Mouse (Mus musculus) hindbrain, embryonic 14.5 days (tissue): ENCODE data around the gene Psd. TPM values are rescaled to one million over a fixed set of nuclear protein-coding genes. Genes with fewer than 3 reads are reported as not detected.

Experiments
- ATAC-seq: fragments of 200-750 bp; cut with Nextera tagmentation; 2 replicates; pipeline ENCODE4 v1.8.0; 2017; ENCODE audit warnings: moderate number of reproducible peaks, mild to moderate bottlenecking, moderate TSS enrichment, moderate library complexity; ENCODE audit not compliant: low FRiP score
- DNase-seq: peaks from one replicate; pipeline ENCODE4 v3.0.0-alpha.2; 2015; ENCODE audit warnings: low spot score
- H3K27ac ChIP-seq: fragments of 300-500 bp; sonication (generic); 2 replicates; pipeline ENCODE4 v1.5.1; 2014; ENCODE audit warnings: mild to moderate bottlenecking, moderate library complexity
- H3K27me3 ChIP-seq: fragments of 300-500 bp; sonication (generic); 2 replicates; pipeline ENCODE4 v1.6.1; 2014; ENCODE audit warnings: mild to moderate bottlenecking, low read length, mixed read lengths; ENCODE audit not compliant: control insufficient read depth, insufficient read depth
- H3K36me3 ChIP-seq: fragments of 300-500 bp; sonication (generic); replicated peaks from 2 replicates; pipeline ENCODE4 v1.6.1; 2014; ENCODE audit not compliant: control insufficient read depth, insufficient read depth
- H3K4me1 ChIP-seq: fragments of 300-500 bp; sonication (generic); replicated peaks from 2 replicates; pipeline ENCODE4 v1.6.1; 2014; ENCODE audit warnings: antibody characterized with exemption, low read length, mixed read lengths; ENCODE audit not compliant: control insufficient read depth, insufficient read depth
- H3K4me2 ChIP-seq: fragments of 300-500 bp; sonication (generic); replicated peaks from 2 replicates; pipeline ENCODE4 v1.6.1; 2014; ENCODE audit warnings: mild to moderate bottlenecking, moderate library complexity
- H3K4me3 ChIP-seq: fragments of 300-500 bp; sonication (generic); replicated peaks from 2 replicates; pipeline ENCODE4 v1.5.1; 2014; ENCODE audit warnings: mild to moderate bottlenecking, low read length
- H3K9ac ChIP-seq: fragments of 300-500 bp; sonication (generic); 2 replicates; pipeline ENCODE4 v1.6.1; 2014
- H3K9me3 ChIP-seq: fragments of 300-500 bp; sonication (generic); 2 replicates; pipeline ENCODE4 v1.6.1; 2016; ENCODE audit warnings: low read length; ENCODE audit not compliant: control insufficient read depth
- WGBS: fragments of 180-500 bp; shearing (Covaris S2); extraction: QIAGEN DNeasy Blood & Tissue Kit; methylation state at CpG from one replicate; pipeline ENCODE4 v1.1.7; 2014; 5-methylcytosine and 5-hydroxymethylcytosine counted together
- polyA plus RNA-seq: library from polyadenylated mRNA; unstranded; fragments of >200 nt; fragmentation: Nextera tagmentation; extraction: Ambion mirVana; gene quantifications from 2 replicates; pipeline ENCODE4 v1.2.1, GENCODE M21; 2014

The Psd gene
- 131 and 152 TPM in 2 replicates for polyA plus RNA-seq

DNA sequence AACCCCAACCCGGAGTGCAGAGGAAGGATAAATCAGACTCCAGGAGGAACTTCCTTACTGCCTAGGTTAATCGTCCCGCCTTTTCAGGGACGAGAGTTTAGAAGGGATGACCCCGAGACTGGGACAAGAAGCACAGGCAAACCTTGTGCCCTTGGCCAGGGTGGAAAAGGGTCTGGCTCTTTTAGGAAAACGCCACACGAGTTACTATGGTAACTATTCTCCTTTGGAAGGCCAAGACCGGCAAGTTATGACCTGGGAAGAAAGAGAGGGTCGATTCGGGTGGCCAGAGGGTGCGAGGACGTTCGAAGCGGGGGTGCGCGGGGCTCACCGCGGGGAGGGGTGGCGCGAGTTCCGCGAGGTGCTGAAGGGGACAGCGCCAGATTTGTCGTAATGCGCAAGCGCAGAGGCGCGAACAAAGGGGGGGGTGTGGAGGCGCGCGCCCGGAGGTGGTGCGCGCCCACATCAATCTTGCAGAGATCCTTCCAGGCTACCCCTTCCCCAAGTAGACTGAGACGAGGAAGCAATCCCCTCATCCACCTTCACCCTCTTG lies at the start of gene Psd:
Gene Psd (minus strand): TSS at position 401 of the 550 bp plus-strand sequence.
- no peaks in the 10 kb centered on the region for H3K9me3 ChIP-seq
- WGBS, result under 1% methylated on average over 35 of the region's 35 CpGs
- H3K27ac ChIP-seq, result peak within 1 kb of the TSS; percentile 97
- peak within 1 kb of the TSS; percentile 65 for H3K4me3 ChIP-seq
- peaks cover 60% of the 10 kb centered on the region for H3K4me1 ChIP-seq
- peaks cover 10% of the 10 kb centered on the region for H3K27me3 ChIP-seq
- peak within 1 kb of the TSS; percentile 74 for H3K9ac ChIP-seq
- H3K4me2 ChIP-seq, result peak within 1 kb of the TSS; percentile 100
- peak; percentile 81 for DNase-seq
- no peak for ATAC-seq
- peaks cover 22% of the 10 kb centered on the region for H3K36me3 ChIP-seq

DNA sequence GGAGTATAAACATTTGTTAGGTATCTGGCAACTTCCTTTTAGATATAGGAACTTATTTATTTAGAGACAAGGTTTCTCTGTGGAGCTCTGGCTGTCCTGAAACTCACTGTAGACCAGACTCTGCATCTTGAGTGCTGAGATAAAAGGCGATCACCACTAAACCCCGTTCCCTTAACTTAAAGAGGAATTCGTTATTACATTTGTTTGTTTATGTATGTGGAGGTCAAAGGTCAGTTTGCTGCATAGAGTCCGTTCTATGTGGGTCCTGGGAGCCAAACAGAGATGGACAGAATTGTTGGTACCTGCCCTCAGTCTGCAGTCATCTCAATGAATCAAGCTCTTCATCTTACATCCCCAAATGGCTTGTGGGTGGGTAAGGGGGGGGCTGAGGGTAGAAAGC lies 48.9 kb upstream of the Psd start:
- Histone ChIP-seq H3K4me3 (no peak overlapping the region), H3K27ac (no peak overlapping the region), H3K4me1 (no peaks in the 10 kb centered on the region), H3K9ac (no peak overlapping the region), H3K36me3 (peaks cover 52% of the 10 kb centered on the region), H3K4me2 (no peak overlapping the region), H3K27me3 (no peaks in the 10 kb centered on the region), H3K9me3 (no peaks in the 10 kb centered on the region)
- WGBS, result 66% methylated on average over 4 of the region's 4 CpGs
- ATAC-seq (no peak), DNase-seq (no peak)

- 53% methylated on average over 5 of the region's 5 CpGs for WGBS
- Histone ChIP-seq H3K9ac (no peak overlapping the region), H3K27ac (no peak overlapping the region), H3K36me3 (peaks cover 48% of the 10 kb centered on the region), H3K27me3 (no peaks in the 10 kb centered on the region), H3K4me3 (no peak overlapping the region), H3K4me1 (no peaks in the 10 kb centered on the region), H3K9me3 (no peaks in the 10 kb centered on the region), H3K4me2 (no peak overlapping the region)
- no peak for ATAC-seq
- peak; percentile 58 for DNase-seq
Measured at GRCm38 (mm10) chr19:46375489-46375888, 48.5 kb upstream of the Psd start.

DNA sequence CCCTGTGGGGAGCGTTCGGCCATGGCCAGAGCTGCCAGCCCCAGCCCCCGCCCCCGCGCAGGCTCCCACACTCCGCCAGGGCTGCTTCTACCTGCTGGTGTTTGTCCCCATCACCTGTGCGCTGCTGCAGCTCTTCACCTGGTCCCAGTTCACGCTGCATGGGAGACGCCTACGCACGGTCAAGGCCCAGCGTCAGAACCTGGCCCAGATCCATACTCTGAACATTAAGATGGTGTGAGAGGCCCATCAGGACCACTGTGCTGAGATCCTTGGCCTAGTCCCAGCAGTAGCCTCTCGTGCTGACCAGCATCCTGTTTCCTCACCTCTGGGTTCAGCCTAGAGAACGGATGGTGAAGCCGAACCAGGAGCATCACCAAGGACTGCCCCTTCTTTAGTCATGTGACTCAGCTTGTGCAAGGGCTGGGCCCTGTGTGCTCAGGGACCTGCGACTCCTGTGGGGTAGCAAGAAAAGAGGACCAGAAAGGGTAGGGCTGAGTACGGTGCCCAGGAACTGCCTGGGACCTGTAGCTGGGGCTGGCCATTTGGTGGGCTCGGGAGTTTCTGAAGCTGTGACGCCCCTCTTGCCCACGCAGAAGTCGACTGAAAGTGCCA lies 47.6 kb upstream of the Psd start:
- no peaks in the 10 kb centered on the region for H3K9me3 ChIP-seq
- no peak overlapping the region for H3K4me3 ChIP-seq
- peaks cover 39% of the 10 kb centered on the region for H3K36me3 ChIP-seq
- ATAC-seq, result no peak
- H3K4me1 ChIP-seq, result no peaks in the 10 kb centered on the region
- no peak overlapping the region for H3K9ac ChIP-seq
- no peaks in the 10 kb centered on the region for H3K27me3 ChIP-seq
- H3K4me2 ChIP-seq, result no peak overlapping the region
- 43% methylated on average over 21 of the region's 21 CpGs for whole genome bisulfite sequencing
- H3K27ac ChIP-seq, result no peak overlapping the region; the same call in 1 of the 2 replicates
- no peak for DNase-seq

GRCm38 (mm10) chr19:46369204-46369603 lies 42.2 kb upstream of the Psd start:
- H3K27ac ChIP-seq, result no peak overlapping the region
- no peaks in the 10 kb centered on the region for H3K36me3 ChIP-seq
- H3K9ac ChIP-seq, result no peak overlapping the region
- H3K4me2 ChIP-seq, result no peak overlapping the region
- no peaks in the 10 kb centered on the region for H3K27me3 ChIP-seq
- H3K4me1 ChIP-seq, result no peaks in the 10 kb centered on the region
- ATAC-seq, result no peak
- H3K4me3 ChIP-seq, result no peak overlapping the region
- H3K9me3 ChIP-seq, result no peaks in the 10 kb centered on the region
- WGBS, result 35% methylated on average over 4 of the region's 4 CpGs
- DNase-seq, result peak; percentile 54

DNA sequence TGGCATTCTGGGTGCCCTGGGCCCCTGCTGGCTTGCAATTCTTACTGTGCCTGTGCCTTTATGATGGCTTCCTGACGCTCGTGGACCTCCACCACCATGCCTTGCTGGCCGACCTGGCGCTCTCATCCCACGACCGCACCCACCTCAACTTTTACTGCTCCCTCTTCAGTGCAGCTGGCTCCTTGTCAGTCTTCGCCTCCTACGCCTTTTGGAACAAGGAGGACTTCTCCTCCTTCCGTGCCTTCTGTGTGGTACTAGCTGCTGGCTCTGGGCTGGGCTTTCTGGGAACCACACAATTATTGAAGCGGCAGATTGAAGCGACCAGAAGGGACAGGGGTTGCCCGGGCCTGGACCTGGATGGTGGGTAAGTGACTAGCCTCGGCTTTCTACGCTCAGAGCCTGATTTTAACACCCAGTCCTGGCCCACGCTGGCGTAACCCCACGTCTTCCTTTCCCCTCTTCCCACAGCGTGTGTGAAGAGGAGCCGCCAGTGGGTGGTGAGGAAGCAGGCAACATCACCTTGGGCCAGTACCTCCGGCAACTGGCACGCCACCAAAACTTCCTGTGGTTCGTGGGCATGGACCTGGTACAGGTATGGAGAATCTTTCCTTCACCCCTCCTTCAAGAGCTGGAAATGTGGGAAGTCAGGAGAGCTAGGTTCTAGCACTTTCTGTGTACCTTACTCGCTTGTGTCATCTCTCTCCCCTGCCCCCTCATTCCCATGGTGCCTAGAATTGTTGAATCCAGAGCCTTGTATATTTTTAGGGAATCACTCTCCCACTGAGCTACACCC lies 41.0 kb upstream of the Psd start:
- Histone ChIP-seq H3K4me1 (no peaks in the 10 kb centered on the region), H3K27ac (no peak overlapping the region), H3K4me2 (no peak overlapping the region), H3K4me3 (no peak overlapping the region), H3K9ac (no peak overlapping the region), H3K9me3 (no peaks in the 10 kb centered on the region), H3K27me3 (no peaks in the 10 kb centered on the region), H3K36me3 (no peaks in the 10 kb centered on the region)
- ATAC-seq (no peak), DNase-seq (no peak)
- 92% methylated on average over 23 of the region's 23 CpGs for WGBS

- H3K4me3 ChIP-seq, result no peak overlapping the region
- no peaks in the 10 kb centered on the region for H3K36me3 ChIP-seq
- ATAC-seq (no peak), DNase-seq (no peak)
- no peak overlapping the region for H3K27ac ChIP-seq
- no peaks in the 10 kb centered on the region for H3K4me1 ChIP-seq
- H3K9ac ChIP-seq, result no peak overlapping the region
- no peaks in the 10 kb centered on the region for H3K9me3 ChIP-seq
- 92% methylated on average over 11 of the region's 11 CpGs for WGBS
- H3K27me3 ChIP-seq, result no peaks in the 10 kb centered on the region
- no peak overlapping the region for H3K4me2 ChIP-seq
Measured at GRCm38 (mm10) chr19:46363294-46364009, 36.5 kb upstream of the Psd start.

DNA sequence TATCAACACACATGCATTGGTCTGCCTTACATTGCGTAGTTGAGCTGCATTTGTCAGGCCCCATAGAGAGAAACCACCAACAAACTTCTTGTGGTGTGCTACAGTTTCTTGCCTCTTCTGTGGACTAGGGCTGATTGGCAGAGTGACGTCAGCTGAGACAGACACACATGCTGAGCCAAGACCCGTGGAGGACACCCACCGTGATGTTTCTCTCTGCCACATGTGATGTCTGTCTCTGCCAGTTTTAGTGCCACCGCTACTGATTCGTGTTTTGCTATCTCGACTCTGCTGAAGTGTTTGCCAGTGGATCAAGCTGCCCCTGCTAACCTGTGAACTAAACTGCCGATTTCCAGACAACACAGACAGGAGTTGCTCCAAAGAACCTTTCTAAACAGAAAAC lies 35.1 kb upstream of the Psd start:
- no peak overlapping the region for H3K27ac ChIP-seq
- H3K9ac ChIP-seq, result no peak overlapping the region
- H3K4me1 ChIP-seq, result 0 out of 2 replicates have a peak, but pooled peaks cover 4% of the 10 kb centered on the region
- no peaks in the 10 kb centered on the region; the same call in 1 of the 2 replicates for H3K27me3 ChIP-seq
- no peak overlapping the region for H3K4me2 ChIP-seq
- no peak for ATAC-seq
- WGBS, result 82% methylated on average over 8 of the region's 8 CpGs
- H3K4me3 ChIP-seq, result no peak overlapping the region
- DNase-seq, result no peak
- H3K9me3 ChIP-seq, result no peaks in the 10 kb centered on the region
- no peaks in the 10 kb centered on the region for H3K36me3 ChIP-seq

GRCm38 (mm10) chr19:46358381-46358780 lies 31.4 kb upstream of the Psd start:
- Histone ChIP-seq H3K4me2 (no peak overlapping the region), H3K27me3 (no peaks in the 10 kb centered on the region; the same call in 1 of the 2 replicates), H3K4me1 (0 out of 2 replicates have a peak, but pooled peaks cover 4% of the 10 kb centered on the region), H3K36me3 (no peaks in the 10 kb centered on the region), H3K27ac (no peak overlapping the region), H3K9ac (no peak overlapping the region), H3K9me3 (no peaks in the 10 kb centered on the region), H3K4me3 (no peak overlapping the region)
- WGBS, result 60% methylated on average over 4 of the region's 4 CpGs
- ATAC-seq, result no peak
- DNase-seq, result no peak
